Mouse (Mus musculus) adrenal gland, adult (tissue): Measurements from ENCODE around the gene Hagh.

Source experiments
- DNase-seq, 2 experiments: peaks; one replicate each; pipeline ENCODE4 v3.0.0; 2022 to 2023; ENCODE audit warnings: low spot score in 1 of 2; ENCODE audit not compliant: inconsistent age in 2 of 2

Gene Hagh

DNA sequence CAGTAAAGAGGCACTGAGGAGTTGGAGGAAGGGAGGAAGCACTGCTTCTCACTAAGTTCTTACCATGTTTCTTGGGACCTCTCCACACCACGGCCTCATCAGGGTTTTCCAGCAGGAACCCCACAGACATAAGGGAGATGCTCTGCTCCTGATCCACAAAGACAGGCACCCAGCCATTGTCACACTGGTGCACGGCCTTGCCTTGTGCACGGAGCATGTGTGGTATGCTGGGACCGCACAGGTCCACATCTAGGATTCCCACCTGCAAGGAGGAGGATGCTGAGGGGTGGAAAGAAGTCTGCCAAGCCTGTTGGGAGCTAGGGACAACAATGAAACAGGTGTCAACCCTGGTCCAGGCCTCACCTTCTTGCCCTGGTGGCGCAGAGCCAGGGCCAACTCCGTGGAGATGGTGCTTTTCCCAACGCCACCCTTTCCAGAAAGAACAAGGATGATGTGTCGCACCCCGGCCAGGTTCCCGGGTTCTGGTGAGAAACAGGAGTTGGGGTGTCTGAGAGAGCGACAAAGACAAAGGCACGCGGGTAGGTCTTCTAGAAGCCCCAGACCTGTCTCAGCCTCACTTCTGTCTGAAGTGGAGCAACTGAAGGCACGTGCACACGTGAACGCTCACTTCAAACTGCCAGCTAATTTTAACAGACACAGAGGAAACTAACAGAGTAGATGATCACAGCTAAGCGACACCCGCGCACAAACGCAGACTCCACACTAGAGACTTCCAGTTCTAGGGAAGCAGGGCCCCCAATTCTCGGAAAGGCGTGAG, 45.6 kb downstream of the Hagh start:
- DNase-seq = peak in 1 of 2 experiments; percentile 61

DNA sequence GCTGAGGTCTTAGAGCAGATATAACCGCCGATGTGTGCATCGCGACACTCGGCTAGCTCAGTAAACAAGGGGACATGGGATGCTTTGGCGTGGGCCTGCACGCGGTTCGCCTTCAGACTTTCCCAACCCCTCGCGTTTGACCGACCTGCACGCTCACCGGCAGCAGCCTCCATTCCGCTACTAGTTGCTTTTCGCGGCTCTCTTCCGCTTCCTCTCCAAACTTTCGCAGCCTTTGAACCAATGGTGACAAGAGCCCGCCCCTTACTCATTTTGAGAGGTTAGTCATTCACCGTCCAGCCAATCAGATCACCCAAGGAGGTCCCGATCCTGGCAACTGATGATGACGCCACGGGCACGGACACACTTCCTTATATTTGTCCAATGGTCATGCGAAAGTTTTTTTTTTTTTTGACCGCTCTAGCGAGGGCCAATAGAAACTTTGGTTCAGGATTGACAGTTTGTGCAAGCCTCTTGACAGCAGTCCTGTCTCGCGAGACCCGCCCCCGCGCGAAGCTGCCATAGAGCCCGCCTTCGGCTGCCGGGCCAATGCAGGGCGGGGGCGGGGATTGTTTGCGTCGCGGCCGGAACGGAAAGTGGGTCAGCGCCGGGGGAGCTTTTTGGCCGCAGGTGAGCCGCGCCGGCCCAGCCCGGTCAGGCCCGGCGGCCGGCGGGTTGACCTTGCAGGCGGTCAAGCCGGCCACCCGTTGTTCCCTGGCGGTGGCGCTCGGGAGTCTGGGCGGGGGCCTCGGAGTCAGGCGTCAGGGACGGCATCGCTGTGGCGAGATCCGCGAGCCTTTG, 46.4 kb downstream of the Hagh start, which contains the start of the genes Nubp2 and Spsb3:
TSS of gene Nubp2 (minus strand) at position 216 of the 798 bp plus-strand sequence.
TSS of gene Spsb3 (plus strand) at position 510 of the 798 bp plus-strand sequence.
- DNase-seq = peak; percentile 98 to 99

DNA sequence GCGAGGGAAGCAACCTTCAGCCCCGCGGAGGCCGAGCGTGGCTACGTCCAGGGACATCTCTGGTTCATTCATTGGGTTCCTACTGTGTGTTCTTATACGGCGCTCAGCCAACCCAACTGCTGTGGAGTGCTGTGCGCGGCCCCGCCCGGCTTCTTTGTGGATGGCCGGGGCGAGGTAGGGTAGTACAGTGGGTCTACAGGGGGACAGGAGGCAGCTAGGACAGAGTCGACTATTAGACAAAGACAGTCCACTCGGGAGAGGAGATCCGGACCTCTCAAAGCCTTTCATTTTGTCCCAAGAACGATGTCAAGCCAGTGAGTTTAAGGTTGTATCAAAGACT, 47.0 kb downstream of the Hagh start:
- DNase-seq = no peak

DNA sequence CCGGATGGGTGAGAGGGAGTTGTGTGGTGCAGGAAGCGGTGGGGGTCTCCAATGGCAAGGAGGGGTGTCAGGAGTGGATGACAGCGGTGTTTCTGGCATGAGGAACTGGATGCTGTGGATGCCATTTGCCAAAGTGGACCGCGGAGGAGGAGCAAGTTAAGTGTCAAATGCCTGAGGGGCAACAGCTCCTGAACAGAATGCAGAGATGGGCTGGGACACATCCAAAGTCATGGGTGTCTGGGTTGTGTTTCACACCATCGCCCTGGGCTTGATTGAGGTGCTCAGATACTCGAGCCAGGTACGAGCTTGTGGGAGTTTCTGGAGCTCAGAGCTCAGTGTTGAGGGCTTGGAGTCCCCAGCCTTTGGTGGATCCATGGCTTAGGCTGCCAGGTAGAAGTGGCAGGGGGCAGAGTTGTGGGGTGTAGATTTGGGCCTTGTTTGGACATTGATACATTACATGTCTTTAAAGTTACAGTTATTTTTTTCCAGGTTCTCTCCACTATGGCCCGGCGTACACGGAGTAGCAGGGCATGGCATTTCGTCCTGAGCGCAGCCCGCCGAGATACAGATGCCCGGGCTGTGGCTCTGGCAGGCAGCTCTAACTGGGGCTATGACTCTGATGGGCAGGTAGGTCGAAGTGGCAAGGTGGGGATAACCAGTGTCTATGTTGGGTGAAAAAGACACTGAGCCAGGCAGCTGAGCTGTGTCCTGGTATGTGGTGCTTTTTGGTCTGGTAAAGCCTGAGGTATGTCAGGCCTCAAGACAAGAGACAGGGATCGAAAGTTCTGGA, 47.5 kb downstream of the Hagh start:
- DNase-seq = peak in 1 of 2 experiments; percentile 64

DNA sequence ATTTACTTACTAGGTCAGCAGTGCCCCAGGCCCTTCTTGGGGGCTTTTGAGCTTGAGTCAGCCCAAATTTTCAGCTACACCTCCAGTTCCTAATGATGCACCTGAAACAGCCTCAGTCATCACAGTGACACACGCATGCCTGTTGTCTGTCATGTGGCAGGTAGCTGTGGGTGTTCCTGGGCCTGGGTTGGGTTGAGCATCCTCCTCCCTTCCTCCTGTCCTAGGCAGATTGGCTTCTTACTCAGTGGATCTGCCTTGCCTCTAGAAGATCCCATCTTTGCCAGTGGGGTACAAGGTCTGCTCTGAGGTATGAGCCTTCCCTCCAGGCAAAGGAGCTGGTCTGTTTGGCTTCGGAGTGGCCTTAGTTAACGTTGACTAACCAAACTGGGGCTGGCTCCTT, 48.9 kb downstream of the Hagh start:
- peak in 1 of 2 experiments; percentile 44 for DNase-seq

DNA sequence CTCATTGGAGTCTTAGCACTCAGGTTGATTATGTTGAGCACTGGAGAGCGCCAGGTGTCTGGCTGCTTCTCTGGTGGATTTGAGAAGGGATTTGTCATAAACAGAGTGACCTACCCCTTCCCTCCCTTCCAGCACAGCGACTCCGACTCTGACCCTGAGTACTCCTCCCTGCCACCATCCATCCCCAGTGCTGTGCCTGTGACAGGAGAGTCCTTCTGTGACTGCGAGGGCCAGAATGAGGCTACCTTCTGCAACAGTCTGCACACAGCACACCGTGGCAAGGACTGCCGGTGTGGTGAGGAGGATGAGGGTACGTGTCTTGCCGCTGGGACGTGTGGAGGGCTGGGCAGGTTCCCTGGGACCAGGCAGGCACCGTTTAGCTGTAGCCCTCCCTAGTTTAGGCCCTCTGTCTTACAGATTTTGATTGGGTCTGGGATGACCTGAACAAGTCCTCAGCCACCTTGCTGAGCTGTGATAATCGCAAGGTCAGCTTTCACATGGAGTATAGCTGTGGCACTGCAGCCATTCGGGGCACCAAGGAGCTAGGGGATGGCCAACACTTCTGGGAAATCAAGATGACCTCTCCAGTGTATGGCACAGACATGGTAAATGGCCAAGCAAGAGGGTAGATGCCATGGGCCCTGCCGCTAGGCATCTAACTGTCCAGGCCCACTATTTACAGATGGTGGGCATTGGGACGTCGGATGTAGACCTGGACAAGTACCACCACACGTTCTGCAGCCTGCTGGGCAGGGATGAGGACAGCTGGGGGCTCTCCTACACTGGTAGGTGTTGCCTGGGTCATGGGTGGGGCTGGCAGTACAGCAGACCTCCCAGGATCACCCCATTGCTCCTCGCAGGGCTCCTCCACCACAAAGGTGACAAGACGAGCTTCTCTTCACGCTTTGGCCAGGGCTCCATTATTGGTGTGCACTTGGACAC, 50.5 kb downstream of the Hagh start:
- DNase-seq = peak in 1 of 2 experiments; percentile 51

DNA sequence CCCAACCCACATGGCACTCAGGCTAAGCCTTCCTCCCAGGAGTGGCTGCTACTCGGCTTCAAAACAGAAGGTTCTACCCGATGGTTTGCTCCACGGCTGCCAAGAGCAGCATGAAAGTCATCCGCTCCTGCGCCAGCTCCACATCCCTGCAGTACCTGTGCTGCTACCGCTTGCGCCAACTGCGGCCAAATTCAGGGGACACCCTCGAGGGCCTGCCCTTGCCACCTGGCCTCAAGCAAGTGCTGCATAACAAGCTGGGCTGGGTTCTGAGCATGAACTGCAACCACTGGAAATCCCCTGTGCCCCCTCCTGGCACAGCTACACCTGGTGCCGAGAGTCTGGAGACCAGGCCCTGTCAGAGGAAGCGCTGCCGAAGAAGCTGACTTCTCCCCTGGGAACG, 51.4 kb downstream of the Hagh start:
- DNase-seq = peak; percentile 39 to 70

DNA sequence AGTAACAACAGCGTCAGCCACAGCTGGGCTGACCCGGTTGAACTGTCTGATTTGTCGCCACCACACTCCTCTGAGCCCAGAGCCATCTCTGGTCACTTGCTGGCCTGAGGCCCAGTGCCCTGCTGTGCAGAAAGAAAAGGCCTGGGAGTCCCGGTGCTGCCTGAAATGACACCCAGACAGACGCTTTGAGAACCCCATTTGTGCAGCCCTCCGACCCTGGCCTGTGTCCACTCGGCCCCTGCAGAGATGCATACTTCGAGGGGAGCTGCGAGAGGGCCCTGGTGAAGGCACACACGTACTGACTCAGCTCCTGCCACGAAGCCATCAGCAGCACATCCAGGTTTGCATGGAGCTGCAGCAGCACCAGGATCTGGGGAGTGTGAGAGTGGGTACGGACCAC, 52.8 kb downstream of the Hagh start:
- peak; percentile 20 to 32 for DNase-seq

DNA sequence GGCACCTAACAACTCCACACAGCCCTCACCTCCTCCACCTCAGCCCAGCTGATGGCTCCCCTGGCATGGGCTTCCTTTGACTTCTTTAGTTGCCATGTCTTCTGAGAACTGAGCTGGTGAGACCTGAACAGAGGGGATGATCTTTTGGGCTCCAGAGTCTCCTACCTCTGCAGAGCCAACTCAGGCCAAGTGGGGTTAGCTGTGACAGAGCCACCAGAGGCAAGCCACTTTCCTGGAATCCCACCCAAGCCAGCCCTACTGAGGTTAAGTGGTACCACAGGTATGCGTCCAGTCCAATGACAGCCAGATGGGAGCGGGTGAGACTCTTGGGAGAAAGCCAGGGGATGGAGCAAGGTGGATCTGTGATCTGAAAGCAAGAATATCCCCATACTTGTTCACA, 53.3 kb downstream of the Hagh start:
- peak in 1 of 2 experiments; percentile 16 for DNase-seq

DNA sequence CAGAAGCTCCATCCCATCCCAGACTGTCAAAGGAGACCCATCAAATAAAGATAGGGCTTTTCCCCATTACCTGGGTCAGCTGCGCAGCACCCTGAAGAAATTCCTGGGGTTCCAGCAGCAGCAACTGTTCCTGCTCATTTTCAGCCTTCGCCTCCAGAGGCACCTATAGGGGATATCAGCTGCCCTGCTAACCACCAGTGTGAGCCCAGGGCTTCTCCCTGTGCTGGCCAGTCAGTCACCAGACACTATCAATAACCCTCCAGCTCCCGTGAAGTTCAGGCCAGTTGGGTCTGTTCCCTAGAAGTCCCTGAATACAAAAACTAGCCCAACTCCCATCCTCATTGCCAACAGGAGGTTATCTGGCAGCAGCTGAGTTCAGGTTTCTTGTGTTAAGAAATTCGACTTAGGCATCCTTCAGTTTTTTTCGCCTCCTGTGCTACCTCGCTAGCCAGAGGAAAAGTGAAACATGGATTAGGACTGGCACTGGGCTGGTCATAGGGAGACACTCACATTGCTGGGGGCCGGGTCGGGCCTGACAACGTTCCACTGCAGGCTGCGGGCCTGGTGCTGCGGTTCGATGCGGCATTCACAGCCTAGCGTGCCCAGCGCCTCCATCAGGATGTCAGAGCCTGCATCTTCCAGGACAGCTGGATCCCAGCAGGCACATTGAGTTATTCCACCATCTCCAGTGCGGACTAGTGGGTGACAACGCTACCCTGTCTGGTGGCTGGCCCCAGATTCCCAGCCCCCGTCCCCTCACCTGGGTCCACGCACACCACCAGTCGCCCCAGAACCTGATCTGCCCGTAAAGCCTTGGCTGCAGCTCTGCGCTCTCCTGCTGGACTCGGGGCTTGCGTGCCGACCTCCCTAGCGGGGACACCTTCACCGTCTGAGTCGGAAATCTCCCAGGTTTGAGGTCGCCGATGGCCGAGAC, 54.4 kb downstream of the Hagh start:
- peak in 1 of 2 experiments; percentile 13 for DNase-seq

DNA sequence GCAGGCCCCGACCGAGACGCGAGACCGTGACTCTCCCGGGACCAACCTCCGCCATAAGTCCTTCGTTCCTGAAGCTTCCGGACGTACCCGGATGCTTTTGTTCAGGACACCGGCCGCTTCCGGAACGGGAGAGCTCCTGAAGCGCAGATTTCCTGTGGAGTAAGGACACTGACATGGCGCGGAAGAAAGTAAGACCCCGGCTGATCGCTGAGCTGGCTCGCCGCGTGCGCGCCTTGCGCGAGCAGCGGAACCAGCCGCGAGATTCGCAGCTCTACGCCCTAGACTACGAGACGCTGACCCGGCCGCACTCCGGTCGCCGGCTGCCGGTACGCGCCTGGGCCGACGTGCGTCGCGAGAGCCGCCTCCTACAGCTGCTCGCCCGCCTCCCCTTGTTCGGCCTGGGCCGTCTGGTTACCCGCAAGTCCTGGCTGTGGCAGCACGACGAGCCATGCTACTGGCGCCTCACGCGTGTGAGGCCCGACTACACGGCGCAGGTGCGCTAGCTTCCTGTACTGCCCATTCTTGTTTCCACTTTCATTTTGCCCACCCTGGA, 55.1 kb downstream of the Hagh start, which contains the start of the genes Eme2 and Mrps34:
TSS of gene Eme2 (minus strand) at position 93 of the 553 bp plus-strand sequence.
TSS of gene Mrps34 (plus strand) at position 122 of the 553 bp plus-strand sequence.
- peak; percentile 88 to 96 for DNase-seq

DNA sequence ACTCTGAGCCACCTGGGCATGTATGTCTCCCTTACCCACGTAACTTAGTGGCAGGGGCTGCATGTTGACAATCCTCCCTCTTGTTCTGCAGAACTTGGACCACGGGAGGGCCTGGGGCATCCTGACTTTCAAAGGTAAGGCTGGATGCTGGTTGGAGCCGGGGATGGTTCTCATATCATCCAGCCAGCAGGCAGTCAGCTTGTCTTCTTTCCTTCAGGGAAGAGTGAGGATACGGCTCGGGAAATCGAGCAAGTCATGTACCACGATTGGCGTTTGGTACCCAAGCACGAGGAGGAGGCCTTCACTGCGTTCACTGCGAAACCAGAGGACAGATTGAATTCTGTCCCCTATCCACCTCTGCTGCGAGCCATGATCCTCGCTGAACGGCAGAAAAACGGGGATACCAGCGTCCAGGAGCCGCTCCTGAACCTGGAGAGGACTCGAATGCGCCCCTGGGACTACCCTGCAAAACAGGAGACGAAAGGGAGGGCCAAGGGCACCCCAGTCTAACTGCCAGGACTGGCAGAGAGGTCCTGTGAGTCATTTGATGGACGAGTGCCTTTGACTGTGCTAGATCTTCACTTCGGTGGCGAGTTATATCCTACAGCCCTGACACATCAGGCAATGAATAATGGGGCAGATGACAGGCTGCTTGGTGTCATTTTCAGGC, 55.8 kb downstream of the Hagh start:
- peak in 1 of 2 experiments; percentile 80 for DNase-seq

DNA sequence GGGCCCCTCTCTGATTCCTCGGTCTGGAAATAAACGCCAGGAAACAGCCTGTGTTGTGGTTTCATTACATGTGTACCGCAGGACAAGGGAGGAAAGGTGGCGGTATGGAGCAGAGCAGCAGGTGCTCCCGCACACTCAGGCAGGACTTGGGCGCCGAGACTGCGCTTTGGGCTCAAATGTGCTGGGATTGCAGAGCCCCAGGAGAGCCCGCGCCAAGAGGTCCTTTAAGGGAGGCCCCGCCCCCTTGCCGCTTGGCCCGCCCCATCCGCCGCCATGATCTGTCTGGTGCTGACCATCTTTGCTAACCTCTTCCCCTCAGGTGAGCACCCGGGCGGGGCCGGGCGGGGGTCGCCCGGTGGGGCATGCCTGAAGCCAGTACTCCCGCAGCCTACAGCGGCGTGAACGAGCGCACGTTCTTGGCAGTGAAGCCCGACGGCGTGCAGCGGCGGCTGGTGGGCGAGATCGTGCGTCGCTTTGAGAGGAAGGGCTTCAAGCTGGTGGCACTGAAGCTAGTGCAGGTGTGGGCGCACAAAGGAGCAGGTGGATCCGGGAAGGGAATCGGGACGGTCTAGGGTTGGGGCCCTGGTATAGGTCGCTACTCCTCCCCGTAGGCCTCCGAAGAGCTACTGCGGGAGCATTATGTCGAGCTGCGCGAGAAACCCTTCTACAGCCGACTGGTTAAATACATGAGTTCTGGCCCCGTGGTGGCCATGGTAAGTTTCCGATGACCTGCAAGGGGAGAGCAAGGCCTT, 56.5 kb downstream of the Hagh start, which contains the start of gene Nme3:
TSS of gene Nme3 (plus strand) at position 260 of the 752 bp plus-strand sequence.
- peak; percentile 87 to 96 for DNase-seq

DNA sequence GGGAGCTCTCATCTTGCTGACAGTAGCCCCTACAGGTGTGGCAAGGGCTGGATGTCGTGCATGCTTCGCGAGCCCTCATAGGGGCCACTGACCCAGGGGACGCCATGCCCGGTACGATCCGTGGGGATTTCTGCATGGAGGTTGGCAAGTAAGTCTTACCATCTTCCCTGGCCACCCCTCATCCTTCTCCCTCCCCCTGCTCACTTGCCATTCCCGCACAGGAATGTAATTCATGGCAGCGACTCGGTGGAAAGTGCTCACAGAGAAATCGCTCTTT, 57.0 kb downstream of the Hagh start:
- no peak for DNase-seq

DNA sequence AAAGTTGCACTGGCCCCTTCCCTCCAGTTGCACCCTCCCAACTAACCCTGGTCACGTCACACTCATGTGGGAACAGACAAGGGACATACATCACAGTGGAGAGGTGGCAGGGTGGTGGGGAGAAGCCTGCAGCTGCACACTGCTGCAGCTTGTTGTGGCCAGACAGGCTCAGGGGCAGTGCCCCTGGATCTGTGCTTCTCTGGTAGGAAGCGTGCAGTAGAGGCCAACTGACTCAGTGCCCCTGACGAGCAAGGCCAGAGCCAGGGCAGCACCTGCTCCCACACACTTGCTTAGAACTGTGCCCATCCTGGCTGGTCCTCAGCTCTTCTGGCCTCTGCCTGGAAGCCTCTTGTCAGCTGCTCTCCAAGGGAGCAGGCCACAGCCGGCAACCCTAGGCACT, 57.7 kb downstream of the Hagh start:
- peak; percentile 58 to 86 for DNase-seq

DNA sequence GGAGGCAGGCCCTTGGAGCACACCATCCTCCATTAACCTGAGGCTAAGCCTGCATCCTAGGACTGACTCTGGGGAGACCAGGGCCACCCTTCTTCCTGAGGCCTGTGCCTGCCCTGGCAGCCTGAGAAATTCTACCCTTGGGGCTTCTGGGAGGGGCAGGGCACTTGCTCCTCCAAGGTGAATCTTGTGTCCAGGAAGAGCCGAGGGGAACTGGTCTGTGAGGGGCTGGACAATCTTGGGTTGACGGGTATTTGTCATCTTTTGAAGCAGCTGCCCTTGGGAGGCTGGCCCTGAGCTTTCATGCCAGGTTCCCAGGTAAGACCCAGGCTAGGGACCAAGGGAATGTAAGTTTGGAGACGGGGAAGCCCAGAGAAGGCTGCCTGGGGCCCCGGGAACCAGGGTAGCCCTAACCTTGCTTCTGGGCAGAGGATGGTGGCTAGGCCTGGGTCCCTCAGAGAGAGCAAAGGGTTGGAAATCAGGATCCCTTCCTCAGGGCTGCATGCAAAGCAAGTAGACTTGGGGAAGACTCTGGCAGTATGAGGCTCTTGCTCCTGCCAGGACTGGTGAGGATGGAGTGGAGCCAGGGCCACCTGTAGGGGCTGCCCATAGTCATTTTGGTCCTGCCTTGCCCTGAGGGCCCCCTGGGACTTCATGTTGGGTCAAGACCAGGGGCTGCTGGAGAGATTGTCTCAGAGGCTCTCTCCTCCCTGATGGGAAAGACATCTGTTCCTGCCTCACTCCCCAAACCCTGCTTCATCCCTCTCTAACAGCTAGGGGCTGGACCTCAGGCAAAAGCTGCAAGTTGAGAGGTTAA, 58.3 kb downstream of the Hagh start:
- DNase-seq = peak in 1 of 2 experiments; percentile 54

DNA sequence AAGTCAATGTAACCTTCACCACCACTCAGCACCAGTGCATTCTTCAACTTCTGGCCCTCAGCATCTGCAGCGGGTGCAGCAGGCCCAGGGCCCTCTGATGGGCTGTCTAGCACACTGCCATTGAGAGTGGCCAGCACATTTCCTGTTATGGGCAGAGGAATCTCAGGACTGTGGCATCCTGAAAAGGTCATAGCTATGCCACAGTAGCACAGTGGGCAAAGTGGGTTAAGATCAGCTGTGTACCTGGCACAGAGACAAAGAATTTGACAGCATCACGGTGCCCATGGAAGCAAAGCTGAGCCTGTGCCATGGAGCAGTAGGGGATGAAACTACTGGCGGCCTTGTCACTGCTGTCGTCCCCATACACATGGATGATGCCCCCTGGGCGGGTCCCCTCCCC, 59.2 kb downstream of the Hagh start:
- DNase-seq = no peak
